Mouse (Mus musculus) macrophage (primary cell): ENCODE measurements around the gene Galnt18. TPM values are rescaled to one million over a fixed set of nuclear protein-coding genes. Genes with fewer than 3 reads are reported as not detected.

Source experiments
- H3K27ac ChIP-seq: fragments of 350-480 bp; formaldehyde crosslinking; 2 replicates; pipeline ENCODE4 v1.9.0; 2021
- H3K36me3 ChIP-seq: fragments of 350-480 bp; formaldehyde crosslinking; 2 replicates; pipeline ENCODE4 v1.9.0; 2021; ENCODE audit errors: inconsistent target
- H3K4me3 ChIP-seq: fragments of 350-480 bp; formaldehyde crosslinking; 2 replicates; pipeline ENCODE4 v1.9.0; 2021; ENCODE audit errors: inconsistent target
- H3K79me2 ChIP-seq: fragments of 350-480 bp; formaldehyde crosslinking; 2 replicates; pipeline ENCODE4 v1.9.0; 2021; ENCODE audit errors: inconsistent target
- WGBS: methylation state at CpG from one replicate; pipeline ENCODE4 v1.1.7; 2026; ENCODE audit warnings: inconsistent platforms; ENCODE audit not compliant: missing documents; 5-methylcytosine and 5-hydroxymethylcytosine counted together
- polyA plus RNA-seq: library from polyadenylated mRNA; stranded (reverse); fragments of 250-400 nt; gene quantifications from 3 replicates; pipeline ENCODE4 v1.2.4, GENCODE M21; 2018; ENCODE audit warnings: inconsistent platforms

Galnt18 gene
- polyA plus RNA-seq, 1 experiment from 2014 or later: not detected

DNA sequence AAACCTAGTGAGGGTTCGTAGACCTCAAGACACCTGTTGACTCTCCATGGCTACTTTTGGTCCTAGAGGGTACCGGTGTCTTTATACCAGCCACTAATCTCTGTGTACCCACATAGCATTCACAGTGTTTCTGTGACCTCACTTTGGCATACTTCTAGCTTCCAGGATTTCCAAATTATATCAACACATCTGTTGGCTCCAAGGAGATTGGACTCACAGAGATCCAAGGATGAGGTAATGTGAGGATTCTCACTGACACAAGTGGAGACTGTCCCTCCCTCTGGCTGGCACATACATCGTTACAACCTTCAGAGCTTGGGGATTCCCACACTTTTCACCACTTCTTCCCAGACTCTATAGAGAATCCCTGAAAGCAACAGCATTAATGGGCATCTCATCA, 173.7 kb downstream of the Galnt18 start:
- Histone ChIP-seq H3K79me2 (no peaks in the 10 kb centered on the region), H3K36me3 (no peaks in the 10 kb centered on the region), H3K27ac (no peak overlapping the region), H3K4me3 (no peak overlapping the region)
- 85% methylated on average over 3 of the region's 3 CpGs for WGBS

DNA sequence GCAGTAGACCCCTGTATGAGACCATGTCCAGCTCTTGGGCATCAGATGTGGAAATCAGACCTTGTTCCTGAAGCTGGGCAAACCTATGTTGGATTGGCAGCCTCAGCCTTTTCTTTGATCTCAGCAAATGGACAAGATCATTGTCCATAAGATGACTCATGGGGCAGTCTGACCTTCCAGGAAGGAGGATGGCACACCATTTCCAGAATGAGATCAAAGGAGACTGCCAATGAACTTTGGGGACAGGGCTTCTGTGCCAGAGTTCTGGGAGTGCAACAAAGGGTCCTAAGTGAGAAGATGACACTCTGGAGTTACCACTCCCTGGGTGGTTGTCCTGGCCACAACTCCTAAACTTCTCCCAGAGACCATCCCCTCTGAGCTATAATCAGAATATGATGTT, 174.1 kb downstream of the Galnt18 start:
- Histone ChIP-seq H3K36me3 (no peaks in the 10 kb centered on the region), H3K79me2 (no peaks in the 10 kb centered on the region), H3K4me3 (no peak overlapping the region), H3K27ac (no peak overlapping the region)

DNA sequence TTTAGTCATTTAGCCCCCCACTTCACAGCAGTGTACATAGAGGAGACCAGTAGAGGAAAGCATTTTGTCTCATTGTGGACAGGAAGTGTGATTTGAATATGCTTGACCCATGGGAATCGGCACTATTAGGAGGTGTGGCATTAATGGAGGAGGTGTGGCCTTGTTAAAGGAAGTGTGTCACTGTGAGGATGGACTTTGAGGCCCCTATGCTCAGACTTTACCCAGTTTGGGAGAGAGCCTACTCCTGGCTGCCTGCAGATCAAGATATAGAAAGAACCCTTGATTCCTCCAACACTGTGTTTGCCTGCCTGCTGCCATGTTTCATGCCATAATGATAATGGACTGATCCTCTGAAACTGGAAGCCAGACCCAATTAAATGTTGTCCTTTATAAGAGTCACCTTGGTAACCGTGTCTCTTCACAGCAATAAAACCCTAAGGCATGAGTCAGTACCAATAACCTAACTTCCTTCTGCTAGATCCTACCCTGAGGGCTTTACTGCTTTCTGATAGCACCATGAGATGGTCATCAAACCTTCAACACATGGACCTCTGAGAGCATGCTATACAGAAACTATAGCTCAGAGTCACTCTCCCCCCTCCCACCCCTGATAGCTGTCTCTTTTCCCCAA, 175.1 kb downstream of the Galnt18 start:
- Histone ChIP-seq H3K79me2 (no peaks in the 10 kb centered on the region), H3K4me3 (no peak overlapping the region), H3K36me3 (no peaks in the 10 kb centered on the region), H3K27ac (no peak overlapping the region)
- WGBS: 76% methylated on average over 2 of the region's 2 CpGs

DNA sequence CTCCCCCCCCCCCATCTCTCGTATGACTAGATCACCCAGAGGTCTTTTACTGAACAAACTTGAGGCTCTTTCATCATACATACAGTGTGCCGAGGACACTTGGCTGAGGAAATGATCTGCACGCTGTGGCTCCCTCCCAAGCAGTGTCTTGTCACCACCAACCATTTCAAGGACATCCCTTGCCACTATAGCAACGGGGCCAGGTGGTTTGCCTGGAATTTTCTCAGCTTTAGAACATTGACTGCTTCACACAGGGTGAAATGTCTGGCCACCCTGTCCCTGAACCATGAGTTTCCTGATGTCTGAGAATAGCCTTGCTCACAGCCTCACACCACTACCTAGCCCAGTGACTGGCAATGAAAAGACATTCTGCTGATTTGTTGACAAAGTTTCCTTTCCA, 176.6 kb downstream of the Galnt18 start:
- 88% methylated on average over 3 of the region's 4 CpGs for WGBS
- Histone ChIP-seq H3K79me2 (no peaks in the 10 kb centered on the region), H3K27ac (no peak overlapping the region), H3K4me3 (no peak overlapping the region), H3K36me3 (no peaks in the 10 kb centered on the region)

DNA sequence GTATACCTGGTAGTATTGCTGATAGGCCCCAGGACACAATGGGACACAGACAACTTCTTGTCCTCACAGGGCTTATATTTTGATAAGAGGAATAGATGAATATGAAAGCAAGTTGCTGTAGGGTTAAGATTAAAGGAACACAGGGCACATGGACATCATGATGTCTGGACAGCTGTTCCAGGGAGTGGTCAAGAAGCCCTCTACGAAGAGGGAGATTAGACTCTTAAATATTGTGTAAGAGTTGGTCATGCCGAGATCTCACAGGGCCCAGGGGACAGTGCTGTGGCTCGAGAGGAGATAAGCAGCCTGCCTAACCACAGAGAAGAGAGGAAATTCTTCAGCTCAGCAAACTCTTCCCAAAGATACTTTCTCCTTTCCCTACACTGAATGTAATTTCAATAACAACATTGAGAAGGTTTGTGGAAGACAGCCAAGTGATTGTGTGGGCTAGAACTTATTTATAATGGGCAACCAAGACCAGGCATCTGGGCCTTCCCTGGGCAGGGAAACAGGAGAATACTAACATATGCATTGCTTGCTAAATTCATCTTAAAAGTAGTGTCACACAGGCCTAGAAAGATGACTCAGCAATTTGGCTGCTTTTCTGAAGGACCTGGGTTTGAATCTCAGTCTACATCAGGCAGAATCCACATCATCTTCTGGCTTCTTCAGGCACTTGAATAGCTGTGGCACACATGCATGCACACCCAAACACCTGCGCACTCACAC, 178.3 kb downstream of the Galnt18 start:
- no peak overlapping the region for H3K4me3 ChIP-seq
- WGBS: 55% methylated on average over 4 of the region's 4 CpGs
- H3K27ac ChIP-seq: no peak overlapping the region
- no peaks in the 10 kb centered on the region for H3K79me2 ChIP-seq
- no peaks in the 10 kb centered on the region for H3K36me3 ChIP-seq

DNA sequence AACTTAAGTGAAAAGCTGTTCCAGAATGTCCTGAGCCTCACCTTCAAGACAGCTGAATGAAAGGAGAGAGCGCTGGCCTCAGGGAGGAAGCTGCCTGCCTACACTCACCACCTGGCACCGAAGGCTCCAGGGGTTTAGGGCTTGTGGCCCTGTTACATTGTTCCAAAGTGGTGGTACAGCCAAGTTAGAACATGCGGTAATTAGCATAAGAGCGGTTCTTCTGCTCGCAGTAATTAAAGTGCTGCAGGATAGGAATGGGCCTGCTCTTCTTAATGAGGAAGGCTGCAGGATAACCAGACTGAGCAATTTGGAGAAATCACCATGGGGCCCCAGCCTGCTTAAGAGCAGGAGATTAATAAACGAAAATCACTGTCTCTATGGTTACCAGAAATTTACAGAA, 179.0 kb downstream of the Galnt18 start:
- Histone ChIP-seq H3K27ac (no peak overlapping the region), H3K36me3 (no peaks in the 10 kb centered on the region)
- 86% methylated on average over 6 of the region's 6 CpGs for WGBS

DNA sequence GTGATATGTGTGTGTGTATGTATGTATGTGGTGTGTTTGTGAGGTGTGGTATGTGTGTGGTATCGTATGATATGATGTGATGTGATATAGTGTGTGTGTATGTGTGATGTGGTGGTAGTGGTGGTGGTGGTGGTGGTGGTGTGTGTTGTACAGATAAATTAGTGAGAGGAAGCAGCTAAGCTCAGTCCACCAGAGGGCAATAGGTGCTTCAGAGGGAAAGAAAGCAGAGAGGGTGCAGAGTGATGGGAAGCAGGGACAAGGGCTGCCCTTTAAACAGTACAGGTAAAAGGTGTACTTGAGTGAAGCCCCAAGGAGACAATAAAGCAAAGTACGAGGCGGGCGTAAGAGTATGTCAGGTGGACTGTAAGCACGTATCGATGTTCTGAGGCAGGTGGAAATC, 186.1 kb downstream of the Galnt18 start:
- H3K4me3 ChIP-seq: no peak overlapping the region
- no peaks in the 10 kb centered on the region for H3K36me3 ChIP-seq
- WGBS: 91% methylated on average over 6 of the region's 6 CpGs
- no peak overlapping the region for H3K27ac ChIP-seq
- no peaks in the 10 kb centered on the region for H3K79me2 ChIP-seq

More for the DNA sequence above, 179.0 kb downstream of the Galnt18 start:
- no peaks in the 10 kb centered on the region for H3K79me2 ChIP-seq
- H3K4me3 ChIP-seq: no peak overlapping the region

DNA sequence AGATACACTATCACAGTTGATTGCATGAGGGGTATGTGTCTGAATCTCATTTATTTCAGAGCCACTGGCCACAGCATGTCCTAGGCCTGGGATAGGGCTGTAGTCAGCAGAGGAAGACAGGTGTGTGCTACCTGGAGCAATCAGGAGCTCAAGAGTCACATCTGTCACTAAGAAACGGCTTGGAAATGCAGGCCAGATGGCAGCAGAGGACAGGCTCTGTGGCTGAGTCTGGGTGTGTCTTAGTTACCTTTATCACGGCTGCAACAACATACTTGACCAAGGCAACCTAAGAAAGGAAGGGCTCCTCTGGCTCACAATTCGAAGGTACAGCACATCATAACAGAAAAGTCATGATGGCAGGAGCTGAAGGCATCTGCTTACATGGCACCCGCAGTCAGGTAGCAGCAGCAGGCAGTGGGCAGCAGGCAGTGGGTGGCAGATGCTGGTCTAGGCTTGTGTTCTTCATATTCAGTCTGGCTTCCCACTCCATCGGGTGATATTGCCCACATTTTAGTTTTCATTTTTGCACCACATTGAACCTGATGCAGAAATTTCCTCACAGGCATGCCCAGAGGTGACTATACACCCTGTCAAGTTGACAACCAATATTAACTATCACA, 190.2 kb downstream of the Galnt18 start:
- WGBS: 74% methylated on average over 5 of the region's 5 CpGs
- no peak overlapping the region for H3K4me3 ChIP-seq
- no peak overlapping the region for H3K27ac ChIP-seq
- no peaks in the 10 kb centered on the region for H3K36me3 ChIP-seq
- no peaks in the 10 kb centered on the region for H3K79me2 ChIP-seq

DNA sequence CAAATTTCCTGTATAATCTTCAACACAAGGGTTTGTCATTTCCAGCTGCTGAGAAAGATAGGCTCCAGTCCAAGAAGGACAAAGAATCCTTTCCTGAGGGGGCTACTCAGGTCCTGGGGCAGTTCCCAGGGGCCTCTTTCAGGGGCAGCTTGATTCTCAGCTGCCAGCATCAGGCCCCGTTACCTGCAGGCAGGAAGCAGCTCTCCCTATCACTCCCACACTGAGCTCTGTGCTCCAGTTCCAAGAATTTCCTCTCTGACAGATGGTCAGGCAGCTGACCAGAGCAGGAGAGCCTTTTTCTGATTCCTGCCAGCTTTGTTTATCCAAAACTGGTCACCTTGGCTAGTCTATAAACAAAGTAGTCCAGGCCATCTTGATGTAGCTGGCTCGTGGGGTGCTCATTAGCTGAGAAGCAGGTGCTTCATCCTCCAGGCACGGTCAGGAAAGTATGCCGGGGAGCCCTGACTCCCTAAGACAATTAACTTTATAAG, 191.4 kb downstream of the Galnt18 start:
- Histone ChIP-seq H3K79me2 (no peaks in the 10 kb centered on the region), H3K4me3 (no peak overlapping the region)
- WGBS: 69% methylated on average over 4 of the region's 4 CpGs

DNA sequence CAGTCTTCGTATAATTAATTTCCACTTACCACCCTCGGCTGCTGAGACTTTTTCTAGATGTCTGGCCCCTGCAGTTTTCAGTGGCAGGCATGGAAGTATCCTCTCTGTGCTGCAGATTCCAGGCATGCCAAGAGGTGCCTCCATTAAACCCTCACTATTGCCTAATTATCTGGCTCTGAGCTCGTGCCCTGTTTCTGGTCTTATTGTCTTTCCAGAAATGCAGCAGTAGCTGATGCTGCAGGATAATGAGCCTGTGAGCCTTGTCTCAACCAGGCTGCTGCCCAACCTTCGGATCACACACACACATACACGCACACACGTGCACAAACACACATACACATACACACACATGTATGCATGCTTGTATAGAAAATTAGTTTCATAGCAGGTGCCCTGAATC, 199.2 kb downstream of the Galnt18 start:
- 80% methylated on average over 6 of the region's 6 CpGs for WGBS
- Histone ChIP-seq H3K27ac (no peak overlapping the region), H3K79me2 (no peaks in the 10 kb centered on the region), H3K4me3 (no peak overlapping the region), H3K36me3 (no peaks in the 10 kb centered on the region)

More for the DNA sequence above, 191.4 kb downstream of the Galnt18 start:
- Histone ChIP-seq H3K27ac (no peak overlapping the region), H3K36me3 (no peaks in the 10 kb centered on the region)

DNA sequence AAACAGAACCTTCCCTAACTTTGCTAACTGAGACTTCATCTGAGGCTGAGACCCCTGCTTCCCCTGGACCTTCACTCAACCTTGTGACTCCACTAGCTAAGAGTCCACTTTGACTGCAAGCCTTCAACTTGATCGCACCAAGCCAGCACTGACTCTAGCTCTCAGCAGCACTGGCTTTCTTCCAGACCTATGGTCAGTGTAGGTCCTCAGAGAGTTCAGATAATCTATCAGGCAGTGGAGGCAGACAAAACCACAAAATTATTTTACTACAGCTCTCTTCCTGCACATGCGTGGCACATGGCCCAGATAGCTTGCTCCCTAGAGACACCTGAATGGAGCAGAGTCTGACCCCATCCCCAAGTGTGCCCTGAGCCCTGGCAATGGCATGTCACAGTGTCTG, 204.7 kb downstream of the Galnt18 start:
- H3K27ac ChIP-seq: no peak overlapping the region
- H3K79me2 ChIP-seq: no peaks in the 10 kb centered on the region
- 15% methylated on average over 2 of the region's 2 CpGs for WGBS
- no peak overlapping the region for H3K4me3 ChIP-seq
- no peaks in the 10 kb centered on the region for H3K36me3 ChIP-seq

DNA sequence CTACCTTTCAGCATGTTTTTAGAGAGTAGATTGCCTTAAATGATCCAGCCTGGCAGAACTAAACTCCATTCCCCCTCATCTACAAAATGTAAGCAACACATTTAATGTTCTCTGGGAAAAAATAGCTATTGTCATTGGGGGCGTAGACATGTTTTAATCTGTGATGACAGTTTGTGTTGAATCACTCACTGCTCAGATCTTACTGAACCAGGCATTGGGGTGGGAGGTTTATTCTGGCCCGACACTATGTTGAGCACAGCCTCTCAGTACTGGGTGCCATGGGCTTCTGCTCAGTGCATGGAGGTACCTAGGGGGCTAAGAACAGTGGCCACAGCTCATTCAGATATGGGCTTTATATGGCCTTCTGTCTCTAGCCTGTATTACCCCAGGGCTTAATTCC, 207.4 kb downstream of the Galnt18 start:
- 100% methylated on average over 2 of the region's 2 CpGs for WGBS
- Histone ChIP-seq H3K79me2 (no peaks in the 10 kb centered on the region), H3K36me3 (no peaks in the 10 kb centered on the region), H3K27ac (no peak overlapping the region), H3K4me3 (no peak overlapping the region)

DNA sequence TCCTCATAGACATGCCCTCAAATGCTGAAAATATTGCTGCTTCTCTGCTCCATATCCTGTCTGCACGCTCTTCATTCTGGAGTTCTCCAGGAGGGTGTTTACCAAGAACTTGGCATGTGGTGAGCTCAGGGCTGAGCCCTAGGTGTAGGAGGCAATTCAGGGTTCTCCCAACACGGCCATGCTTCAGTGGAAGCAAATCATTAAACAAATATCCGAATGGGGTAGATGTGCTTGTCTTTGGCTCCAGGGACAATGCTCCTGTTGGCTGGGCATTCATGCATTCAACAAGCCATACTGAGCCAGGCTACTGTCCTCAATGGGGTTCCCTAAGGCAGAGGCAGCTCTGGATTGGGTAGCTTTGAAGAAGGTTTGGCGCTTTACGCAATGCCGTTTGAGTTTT, 212.9 kb downstream of the Galnt18 start:
- no peak overlapping the region for H3K27ac ChIP-seq
- H3K4me3 ChIP-seq: no peak overlapping the region
- no peaks in the 10 kb centered on the region for H3K36me3 ChIP-seq
- WGBS: 86% methylated on average over 6 of the region's 6 CpGs
- H3K79me2 ChIP-seq: no peaks in the 10 kb centered on the region

DNA sequence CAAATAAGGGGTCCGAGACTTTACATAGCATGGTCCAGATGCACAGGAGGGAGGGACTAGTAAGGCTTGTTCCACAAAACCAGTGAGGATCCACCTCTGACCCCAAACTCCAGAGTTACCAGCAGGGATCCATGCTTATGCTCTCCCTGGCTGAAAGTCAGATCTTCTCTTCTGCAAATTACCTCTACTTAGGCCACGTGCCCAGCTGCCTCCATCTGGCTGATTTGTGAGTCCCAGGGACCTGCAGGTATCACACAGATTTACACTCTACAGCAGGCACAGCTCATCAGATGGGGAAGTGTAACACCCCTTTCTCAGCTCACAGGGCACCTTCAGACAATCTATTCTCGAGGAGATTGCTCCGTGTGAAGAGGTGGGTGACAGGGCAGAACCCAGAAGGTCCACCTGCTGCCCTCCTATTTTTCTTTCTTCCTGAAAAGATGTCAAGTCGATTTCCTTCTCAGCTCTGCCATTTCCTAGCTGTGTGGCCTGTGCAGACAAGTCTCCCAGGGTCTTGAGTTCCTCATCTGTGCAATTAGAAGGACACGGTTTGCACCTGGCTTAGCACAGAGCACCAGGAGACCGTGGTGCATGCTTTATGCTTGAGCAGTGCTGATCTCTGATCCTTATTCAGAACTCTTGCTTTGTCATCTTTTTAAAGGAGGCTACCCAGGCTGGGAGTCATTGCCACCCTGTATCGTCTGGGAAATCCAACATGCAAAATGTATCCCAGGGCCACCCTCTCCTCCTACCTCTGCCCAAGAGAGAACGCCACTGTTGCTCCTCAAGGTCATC, 216.3 kb downstream of the Galnt18 start:
- Histone ChIP-seq H3K4me3 (no peak overlapping the region), H3K79me2 (no peaks in the 10 kb centered on the region), H3K27ac (no peak overlapping the region), H3K36me3 (no peaks in the 10 kb centered on the region)
- 72% methylated on average over 9 of the region's 9 CpGs for WGBS

DNA sequence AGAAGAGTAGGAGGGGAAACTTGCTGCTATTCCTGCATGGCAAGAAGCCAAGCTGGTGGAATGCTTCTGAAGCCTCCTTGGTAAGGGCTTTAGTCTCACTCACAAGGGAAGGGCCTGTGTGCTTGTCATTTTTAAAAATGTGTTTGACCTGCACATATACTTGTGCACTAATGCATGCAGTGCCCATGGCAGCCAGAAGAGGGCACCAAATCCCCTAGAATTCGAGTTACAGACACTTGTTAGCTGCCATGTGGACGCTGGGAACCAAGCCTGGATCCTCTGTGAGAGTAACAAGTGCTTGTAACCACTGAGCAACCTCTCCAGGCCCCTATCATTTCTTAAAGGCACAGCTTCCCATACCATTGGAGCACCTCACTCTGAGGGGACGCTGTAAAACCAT, 219.7 kb downstream of the Galnt18 start:
- WGBS: 81% methylated on average over 3 of the region's 3 CpGs
- no peaks in the 10 kb centered on the region for H3K36me3 ChIP-seq
- H3K27ac ChIP-seq: no peak overlapping the region
- H3K79me2 ChIP-seq: no peaks in the 10 kb centered on the region
- no peak overlapping the region for H3K4me3 ChIP-seq
